Mouse (Mus musculus): ENCODE measurements around the gene Dpt. TPM values are rescaled to one million over a fixed set of nuclear protein-coding genes. Genes with fewer than 3 reads are reported as not detected.
"Not testable (repeated sequence)": the region's sequence is repeated elsewhere in the genome, so short reads cannot be mapped to it uniquely, and the experiment has no call there.

The Dpt gene
- total RNA-seq, 4 experiments from 2014 or later: 0.22 to 0.35 (median 0.25) TPM; not detected in 1

- DNase-seq (ENCODE audit: low spot score in 2 of 2): no peak
These were observed 20.9 kb downstream of the Dpt start for GRCm38 (mm10) chr1:164817331-164817730.

- no peak for DNase-seq (ENCODE audit: low spot score in 2 of 2)
These were observed 24.9 kb downstream of the Dpt start for GRCm38 (mm10) chr1:164821307-164821706.

GRCm38 (mm10) chr1:164821821-164822220 lies 25.4 kb downstream of the Dpt start:
- DNase-seq (ENCODE audit: low spot score in 2 of 2): no peak

GRCm38 (mm10) chr1:164822268-164822667 lies 25.8 kb downstream of the Dpt start:
- DNase-seq (ENCODE audit: low spot score in 2 of 2): no peak

- no peak for DNase-seq (ENCODE audit: low spot score in 2 of 2)
These were observed 28.5 kb downstream of the Dpt start for GRCm38 (mm10) chr1:164824896-164825295.

GRCm38 (mm10) chr1:164829881-164830280 lies 33.4 kb downstream of the Dpt start:
- DNase-seq (ENCODE audit: low spot score in 2 of 2): no peak

- no peak for DNase-seq (ENCODE audit: low spot score in 2 of 2)
These were observed 36.0 kb downstream of the Dpt start for GRCm38 (mm10) chr1:164832459-164832858.

- peak in 1 of 2 experiments; percentile 20 for DNase-seq (ENCODE audit: low spot score in 2 of 2)
These were observed 52.3 kb downstream of the Dpt start for GRCm38 (mm10) chr1:164848616-164849265.

GRCm38 (mm10) chr1:164855700-164856099 lies 59.3 kb downstream of the Dpt start:
- not testable (repeated sequence) for DNase-seq (ENCODE audit: low spot score in 2 of 2)

- DNase-seq (ENCODE audit: low spot score in 2 of 2): no peak
These were observed 63.5 kb downstream of the Dpt start for GRCm38 (mm10) chr1:164859952-164860351.

- DNase-seq (ENCODE audit: low spot score in 2 of 2): no peak
These were observed 64.3 kb downstream of the Dpt start for GRCm38 (mm10) chr1:164860782-164861181.

- no peak for DNase-seq (ENCODE audit: low spot score in 2 of 2)
These were observed 65.1 kb downstream of the Dpt start for GRCm38 (mm10) chr1:164861501-164861900.

- no peak for DNase-seq (ENCODE audit: low spot score in 2 of 2)
These were observed 66.8 kb downstream of the Dpt start for GRCm38 (mm10) chr1:164862946-164863883.

- DNase-seq (ENCODE audit: low spot score in 2 of 2): no peak
These were observed 68.2 kb downstream of the Dpt start for GRCm38 (mm10) chr1:164864666-164865065.

- DNase-seq (ENCODE audit: low spot score in 2 of 2): no peak
These were observed 74.2 kb downstream of the Dpt start for GRCm38 (mm10) chr1:164870694-164871093.

Other genes with a start within 250 kb of the Dpt start
- under 1 TPM in 1 of 4 experiments, not detected in 3; 0.93 TPM for gene Xcl1, start 138.9 kb downstream of the Dpt start, total RNA-seq (2022)

All from layer of hippocampus, adult 8-10 months (tissue).